Mouse (Mus musculus): ENCODE measurements at regions not wholly inside any gene's neighbourhood (a gene's known extent, or its start where the extent isn't known, plus 50 kb on each side); places are given as distances from the start of the nearest gene placed in this dataset.

DNA sequence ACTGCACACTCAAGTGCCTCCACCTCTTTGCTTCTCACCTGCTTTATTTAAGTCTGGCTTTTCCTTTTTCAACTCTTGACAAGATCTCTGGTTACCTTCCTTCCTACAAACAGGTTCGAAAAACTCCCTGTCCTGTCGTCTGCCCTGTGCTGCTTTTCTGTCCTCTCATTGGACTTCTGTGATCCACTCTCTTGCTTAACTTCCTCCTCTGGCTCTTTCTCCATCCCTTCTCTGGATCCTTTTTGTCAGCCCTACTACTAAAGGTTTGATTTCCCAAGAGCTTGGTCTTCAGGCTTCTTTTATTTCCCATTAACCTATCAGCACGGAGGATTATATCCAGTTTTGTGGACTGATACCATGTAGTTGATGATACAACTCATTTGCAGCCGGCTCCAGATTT is 149.8 kb downstream of the Satb1 start:
- no peak for DNase-seq

DNA sequence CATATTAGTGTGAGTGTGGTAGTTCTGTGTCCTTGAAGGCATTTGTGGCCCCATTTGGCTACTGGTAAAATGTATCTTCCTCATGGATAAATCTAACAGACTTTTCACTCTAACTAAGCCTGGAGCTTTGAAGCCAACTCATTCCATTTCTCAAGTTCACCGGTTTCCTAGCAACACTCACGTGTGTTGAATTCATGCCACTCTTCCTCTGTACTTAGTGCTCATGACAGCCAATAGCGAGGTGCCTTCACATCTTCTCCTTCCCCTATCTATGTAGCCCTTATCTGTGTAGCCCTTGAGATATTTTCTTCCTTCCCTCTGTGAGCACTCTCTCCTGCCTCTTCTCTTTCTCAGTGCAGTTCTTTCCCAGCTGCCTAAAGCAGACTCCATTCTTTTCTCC is 150.7 kb downstream of the Satb1 start:
- no peak for DNase-seq

GRCm38 (mm10) chr17:51677451-51677850 is 155.6 kb downstream of the Satb1 start:
- DNase-seq: no peak

DNA sequence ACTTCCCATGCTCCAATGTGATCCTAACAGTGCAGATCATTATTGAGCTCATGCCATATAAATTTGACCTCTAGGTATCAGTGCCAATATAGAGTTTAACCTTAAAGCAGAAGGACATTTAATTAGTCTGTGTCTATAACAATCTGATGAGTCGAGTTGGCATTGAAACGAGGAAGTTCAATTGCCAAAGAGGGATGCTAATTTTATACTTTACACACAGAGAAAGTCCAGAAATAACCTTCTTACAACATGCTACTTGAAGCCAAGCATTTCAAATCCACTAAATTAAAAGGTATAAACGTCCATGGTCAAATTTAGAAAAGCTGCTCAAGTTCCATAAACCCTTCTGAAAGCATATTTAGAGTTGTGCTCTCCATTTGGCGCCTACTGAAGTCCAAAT is 174.7 kb downstream of the Satb1 start:
- DNase-seq: no peak

DNA sequence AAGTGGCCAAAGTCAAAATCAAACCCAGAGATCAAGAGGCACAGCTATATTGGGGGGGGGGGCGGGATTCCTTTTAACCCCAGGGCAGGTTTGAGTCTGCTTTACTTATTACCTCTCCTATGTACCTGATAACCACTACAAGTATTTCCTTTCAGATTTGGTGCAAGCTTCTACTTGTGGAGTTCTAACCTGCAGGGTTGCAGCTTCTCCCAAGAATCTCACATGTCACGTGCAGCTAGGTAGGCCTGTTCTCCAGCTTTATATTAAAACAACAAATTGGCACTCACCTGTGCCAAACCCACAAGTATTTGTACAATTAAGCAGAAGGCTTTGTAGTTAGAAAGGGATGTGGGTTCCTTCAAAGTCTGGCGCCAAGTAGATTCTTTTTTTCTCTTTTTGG is 179.2 kb downstream of the Satb1 start:
- no peak for DNase-seq

DNA sequence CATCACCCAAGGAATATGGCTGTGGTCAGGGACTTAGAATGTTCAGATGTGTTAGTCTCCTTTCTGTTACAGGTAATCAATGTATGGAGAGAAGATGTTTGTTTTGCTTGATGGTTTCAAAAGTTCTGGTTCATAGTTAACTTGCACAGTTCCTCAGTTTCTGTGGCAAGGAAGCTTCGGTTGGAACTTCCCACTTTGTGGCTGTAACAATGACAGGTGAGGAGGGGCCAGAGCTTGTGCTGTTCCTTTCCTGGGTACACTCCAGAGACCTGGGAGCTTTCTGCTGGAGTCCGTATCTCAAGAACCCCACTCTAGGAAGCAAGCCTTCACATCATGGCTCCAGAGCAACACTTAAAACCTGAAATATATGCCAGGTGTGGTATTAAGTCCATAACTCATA is 181.2 kb downstream of the Satb1 start:
- no peak for DNase-seq

DNA sequence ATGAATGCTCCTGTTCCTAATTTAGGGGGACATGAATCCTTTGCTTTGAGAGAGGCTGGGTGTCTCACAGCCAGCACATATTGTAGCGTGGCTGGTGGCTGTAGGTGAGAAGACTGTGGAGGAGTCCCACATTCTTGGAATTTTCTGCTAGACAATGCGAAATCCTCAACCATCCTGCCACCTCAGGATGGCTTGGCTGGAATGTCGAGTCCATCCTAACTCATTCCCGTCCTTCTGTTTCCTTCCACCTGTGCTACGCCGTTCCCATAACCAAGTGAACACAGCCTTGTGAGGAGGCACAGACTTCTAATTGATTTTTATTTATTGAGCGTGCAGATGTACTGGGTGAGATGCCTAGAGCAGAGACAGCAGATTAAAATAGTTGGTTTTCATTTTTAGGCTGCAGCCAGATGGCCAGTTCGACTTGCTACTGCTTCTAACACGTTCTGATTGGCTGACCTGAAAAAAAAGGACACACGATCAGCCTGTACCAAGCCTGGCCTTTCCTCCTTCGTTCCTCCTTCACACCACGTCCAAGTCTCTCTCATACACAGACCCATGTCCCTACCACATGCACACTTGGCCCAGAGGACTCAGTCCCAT is 183.8 kb downstream of the Satb1 start:
- DNase-seq: no peak

- no peak for DNase-seq
Observed at GRCm38 (mm10) chr17:51646416-51646815, 186.7 kb downstream of the Satb1 start.

- no peak for DNase-seq
Observed at GRCm38 (mm10) chr17:51645866-51646265, 187.2 kb downstream of the Satb1 start.

DNA sequence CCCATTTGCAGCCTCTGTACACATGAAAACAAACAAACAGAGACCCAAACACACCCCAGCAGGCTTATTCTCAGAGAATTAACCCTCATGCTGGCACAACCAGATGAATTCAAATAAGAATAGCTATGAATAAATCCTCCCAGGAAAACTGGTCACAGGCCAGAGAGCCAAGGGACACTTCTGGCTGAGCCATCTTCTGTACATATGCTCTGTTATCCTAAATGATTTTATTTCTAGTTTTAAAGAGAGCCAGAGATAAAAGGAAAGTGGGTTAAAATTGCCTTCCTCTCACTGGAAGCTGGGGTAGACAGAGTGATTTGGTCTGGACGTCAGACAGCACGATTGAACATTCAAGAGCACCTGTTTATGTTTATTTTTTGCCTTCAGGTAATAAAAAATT is 190.4 kb downstream of the Satb1 start:
- no peak for DNase-seq

- no peak for DNase-seq
Observed at GRCm38 (mm10) chr17:51635913-51636312, 197.2 kb downstream of the Satb1 start.

DNA sequence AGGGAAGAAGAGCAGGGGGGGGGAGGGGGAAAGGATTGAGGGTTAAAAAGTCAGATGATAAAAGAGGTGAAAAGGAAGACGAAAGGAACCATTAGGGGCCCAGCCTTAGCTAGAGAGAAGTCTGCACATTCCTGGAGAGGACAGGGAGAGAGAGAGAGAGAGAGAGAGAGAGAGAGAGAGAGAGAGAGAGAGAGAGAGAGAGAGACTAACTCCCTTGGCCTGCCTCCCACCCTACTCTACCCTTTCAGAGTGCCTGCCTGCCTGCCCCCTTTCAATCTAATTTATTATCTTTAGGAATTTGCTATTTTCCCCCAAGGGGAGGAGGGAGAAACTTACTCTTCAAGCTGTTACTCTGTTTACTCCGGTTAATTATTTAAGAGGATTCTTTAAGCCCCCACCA is 201.5 kb downstream of the Satb1 start:
- no peak for DNase-seq

- no peak for DNase-seq
Observed at GRCm38 (mm10) chr17:51620528-51620927, 212.6 kb downstream of the Satb1 start.

GRCm38 (mm10) chr17:51585263-51585662 is 247.8 kb downstream of the Satb1 start:
- DNase-seq: no peak

- no peak for DNase-seq
Observed at GRCm38 (mm10) chr17:51583984-51584880, 248.9 kb downstream of the Satb1 start.

DNA sequence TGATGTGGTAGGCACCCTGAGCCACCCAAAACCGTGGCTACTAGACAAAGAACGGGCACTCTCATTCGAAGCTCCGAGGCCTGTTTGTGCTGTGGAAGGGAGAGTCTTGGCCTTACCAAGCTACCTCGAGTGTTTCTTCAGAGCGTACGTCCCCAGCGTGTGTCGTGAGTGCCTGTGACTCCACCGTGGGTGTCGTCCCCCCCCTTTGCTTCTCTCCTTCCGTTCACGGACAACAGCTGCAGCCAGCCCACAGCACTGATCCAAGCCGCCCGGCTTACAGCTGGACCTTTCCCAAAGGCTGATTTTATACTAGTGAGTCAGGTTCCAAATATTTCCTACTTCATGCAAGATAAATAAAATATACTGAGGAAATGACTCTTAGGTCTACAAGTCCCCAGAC is 249.8 kb downstream of the Satb1 start:
- DNase-seq: no peak

DNA sequence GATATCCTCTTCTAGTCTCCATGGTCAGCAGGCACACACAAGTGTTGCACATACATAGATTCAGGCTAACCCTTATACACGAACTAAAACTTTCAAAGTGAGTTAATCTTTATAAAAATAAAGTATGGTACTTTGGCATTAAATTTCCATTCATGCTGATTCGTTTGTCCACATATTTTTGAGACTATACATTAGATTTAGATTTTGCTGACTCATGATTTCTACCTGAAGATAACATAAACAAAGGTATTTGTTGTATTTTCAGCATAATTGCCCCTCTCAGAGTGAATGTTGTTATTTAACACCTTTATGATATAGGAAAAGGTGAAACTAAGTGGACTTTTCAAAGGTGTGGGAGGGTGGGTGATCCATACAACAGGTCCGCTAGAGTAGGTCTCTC is 277.2 kb downstream of the Satb1 start:
- DNase-seq: no peak

DNA sequence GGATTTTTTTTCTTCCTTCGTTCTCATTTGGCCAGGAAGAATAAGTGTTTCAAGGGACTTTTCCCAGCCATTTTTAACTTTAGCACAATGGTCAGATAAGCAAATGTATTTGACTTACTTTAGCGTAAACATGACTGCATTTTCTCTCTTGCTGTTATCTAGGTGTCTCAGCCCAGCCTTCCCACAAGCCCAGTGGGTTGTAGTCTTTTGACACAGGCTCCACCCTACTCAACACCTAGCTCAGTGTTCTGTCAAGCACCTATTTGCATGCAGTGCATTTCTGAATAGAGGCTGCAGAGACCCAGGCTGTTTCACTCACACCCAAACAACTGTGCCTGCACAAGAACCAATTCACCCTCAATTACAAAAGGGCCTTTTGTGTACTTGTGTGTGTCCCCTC is 278.6 kb downstream of the Satb1 start:
- DNase-seq: no peak

DNA sequence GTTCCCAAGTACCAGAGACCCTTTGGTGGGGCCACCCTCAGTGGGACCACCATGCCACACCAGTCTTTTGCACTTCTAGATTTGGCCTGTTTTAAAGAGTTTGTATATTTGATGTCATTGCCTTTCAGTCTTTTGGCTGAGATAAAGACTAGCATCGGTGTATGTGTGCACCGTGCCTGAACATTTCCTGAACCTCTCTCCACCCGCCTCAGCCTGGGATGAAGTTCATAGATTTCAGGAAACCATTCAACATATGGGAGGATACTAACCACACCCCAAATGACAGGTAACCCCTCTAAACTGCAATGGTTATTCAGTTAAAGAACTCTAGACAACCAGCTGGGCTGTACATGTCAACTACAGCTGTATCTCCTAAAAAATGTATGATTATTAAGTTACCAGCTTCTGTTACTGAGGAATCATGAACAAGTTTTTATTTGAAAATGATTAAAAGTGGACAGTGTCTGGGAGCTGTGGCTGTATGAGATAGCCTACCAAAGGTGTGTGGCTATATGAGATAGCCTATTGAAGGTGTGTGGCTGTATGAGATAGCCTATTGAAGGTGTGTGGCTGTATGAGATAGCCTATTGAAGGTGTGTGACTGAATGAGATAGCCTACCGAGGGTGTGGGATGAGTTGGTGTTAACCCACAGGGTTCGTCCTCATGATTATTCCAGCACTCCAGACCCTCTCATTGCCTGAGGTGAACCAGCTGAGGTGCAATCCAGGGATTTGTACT is 280.6 kb downstream of the Satb1 start:
- DNase-seq: no peak

DNA sequence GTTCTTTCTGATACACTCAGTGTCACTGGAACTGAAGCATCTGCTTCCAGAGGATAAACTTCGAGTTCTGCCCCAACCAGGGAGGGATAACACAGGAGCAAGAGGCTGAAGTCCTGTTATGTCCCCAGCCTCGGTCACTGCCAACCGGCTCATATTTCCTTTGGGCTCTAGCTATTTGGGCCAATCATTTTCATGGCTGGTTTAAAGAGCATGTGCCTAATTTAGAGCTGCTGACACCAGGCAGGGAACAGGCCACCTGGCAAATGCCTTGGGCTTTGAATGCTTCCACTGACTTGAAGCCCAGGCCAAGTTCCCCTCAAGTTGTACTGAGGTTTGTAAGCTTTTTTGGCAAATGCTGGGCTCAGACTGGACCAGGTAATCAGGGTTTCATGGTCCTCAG is 286.1 kb downstream of the Satb1 start:
- DNase-seq: no peak

DNA sequence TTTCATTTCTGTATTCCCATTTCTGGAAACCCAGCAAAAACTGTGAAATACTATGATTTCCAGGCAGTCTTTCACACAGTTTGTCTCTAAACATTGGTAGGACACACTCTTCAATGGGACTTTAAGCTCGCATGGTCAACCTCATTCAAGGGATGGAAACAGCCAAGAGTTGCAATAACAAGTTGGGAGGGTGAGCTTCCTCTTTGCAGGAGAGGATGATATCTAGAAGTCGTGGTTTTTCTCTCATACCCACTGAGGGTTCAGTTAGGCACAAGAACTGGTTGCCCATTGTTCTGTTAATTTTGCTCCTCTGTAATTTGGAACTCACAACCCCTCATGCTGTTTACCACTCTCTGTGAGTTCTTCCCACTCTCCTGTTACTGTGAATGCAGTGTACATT is 290.5 kb downstream of the Satb1 start:
- no peak for DNase-seq

DNA sequence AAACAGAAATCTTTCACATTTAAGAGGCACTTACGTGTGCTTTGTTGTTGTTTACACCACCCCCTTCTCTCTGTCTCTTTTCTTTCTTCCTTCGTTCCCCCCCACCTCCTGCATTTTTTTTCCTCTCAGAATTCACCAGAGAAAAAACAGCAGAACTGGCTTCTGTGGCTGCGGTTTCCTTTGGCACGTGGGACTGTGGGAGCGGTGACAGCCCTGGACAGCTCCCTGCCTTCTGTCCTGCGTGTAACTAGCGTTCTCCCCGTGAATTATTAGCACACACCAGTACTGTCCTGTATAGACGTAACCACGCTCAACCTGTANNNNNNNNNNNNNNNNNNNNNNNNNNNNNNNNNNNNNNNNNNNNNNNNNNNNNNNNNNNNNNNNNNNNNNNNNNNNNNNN is 298.4 kb downstream of the Satb1 start:
- no peak for DNase-seq

- DNase-seq: no peak
Observed at GRCm38 (mm10) chr17:51534270-51534669, 298.8 kb downstream of the Satb1 start.

GRCm38 (mm10) chr17:51528161-51528560 is 304.9 kb downstream of the Satb1 start:
- no peak for DNase-seq

All from B cell, adult 2 months (primary cell).